Mouse (Mus musculus) adipocyte (in vitro differentiated cells): ENCODE measurements around the gene Jtb.
A peak's percentile ranks its signal among the peaks of the same experiment; 100 is the strongest.

ENCODE experiments used
- DNase-seq: peaks from one replicate; pipeline ENCODE4 v3.0.0-alpha.2; 2016; ENCODE audit warnings: low spot score

Jtb gene

DNA sequence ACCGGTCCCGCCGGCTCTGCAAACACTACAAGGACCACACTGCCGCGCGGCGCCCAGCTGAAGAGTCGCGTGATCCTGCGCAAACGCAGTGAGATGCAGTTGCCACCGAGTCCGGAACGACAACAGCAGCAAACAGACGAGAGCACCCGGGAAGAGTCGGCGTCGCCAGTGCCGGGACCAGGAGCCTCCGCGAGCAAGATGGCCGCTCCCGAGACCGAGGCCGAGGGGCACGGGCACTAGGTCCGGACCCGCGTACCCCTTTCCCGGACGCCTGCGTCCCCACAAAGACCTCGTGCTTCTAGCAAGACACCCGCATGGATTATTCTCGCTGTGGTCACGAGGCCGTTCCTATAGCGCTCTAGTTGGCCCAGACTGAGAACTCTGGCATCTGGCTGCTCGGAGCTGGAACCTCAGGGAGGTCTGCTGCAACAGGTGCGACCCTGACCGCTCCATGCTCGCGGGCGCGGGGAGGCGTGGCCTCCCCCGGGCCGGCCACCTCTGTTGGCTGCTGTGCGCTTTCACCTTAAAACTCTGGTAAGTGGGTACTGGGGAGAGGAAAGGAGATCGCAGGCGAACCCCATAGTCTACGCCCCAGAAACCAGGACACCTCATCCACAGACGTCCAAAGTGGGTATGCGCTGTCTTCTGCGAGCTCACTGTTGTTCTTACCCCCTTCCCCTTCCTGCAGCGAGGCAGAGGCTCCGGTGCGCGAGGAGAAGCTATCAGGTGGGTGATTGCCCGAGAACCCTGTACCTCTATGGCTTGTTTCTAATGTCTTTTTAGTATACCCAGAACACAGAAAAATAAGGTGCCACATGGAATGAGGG, at the start of gene Jtb:
Gene Jtb, plus strand, starts transcription at position 91 of the 827 bp plus-strand sequence.
- DNase-seq = peak; percentile 95

DNA sequence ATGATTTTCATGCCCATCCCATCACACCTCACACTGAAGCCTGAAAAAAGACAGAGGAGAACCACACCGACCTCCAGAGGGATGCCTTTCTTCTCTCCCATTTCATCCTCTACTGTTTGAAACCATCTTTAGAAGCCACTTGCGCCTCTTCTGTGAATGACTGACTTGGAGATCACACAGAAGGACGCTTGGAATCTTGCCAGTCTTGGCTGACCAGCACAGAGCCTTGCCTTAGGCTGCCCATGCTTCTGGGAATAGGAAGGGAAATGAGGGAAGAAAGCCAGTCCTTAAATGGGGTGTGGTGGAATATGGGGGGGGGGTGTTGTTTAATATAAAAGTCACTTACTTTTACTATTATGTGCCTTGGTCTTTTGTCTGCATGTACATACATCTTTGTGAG, 47.8 kb upstream of the Jtb start:
- peak; percentile 34 for DNase-seq

DNA sequence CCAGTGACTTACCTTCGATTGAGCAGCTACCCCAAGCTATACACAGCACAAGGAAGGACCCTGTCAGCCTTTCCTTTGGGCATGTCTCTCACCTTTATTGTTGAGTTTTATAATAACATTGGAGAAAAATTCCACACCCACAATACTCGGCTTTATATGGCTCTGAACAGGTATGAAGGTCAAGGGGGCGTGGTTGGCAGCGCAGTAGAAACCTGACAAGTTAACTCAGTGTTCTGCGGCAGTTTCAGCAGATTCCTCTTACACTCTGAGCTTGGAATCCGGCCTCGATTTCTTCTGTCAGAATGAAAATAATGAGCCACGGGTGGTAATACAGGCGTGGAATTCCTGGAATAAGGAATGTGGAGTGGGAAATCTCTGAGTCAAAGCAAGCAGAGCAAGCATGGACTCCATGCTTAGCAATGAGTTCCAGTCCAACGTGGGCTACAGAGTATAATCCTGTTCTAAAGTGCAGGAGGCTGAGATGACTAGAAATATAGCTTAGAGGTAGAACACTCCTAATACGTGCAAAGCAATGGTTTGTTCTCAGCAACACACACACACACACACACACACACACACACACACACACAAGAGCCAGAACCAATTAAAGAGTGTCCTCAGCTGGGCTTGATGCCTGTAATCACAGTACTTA, 40.4 kb upstream of the Jtb start:
- DNase-seq = no peak

DNA sequence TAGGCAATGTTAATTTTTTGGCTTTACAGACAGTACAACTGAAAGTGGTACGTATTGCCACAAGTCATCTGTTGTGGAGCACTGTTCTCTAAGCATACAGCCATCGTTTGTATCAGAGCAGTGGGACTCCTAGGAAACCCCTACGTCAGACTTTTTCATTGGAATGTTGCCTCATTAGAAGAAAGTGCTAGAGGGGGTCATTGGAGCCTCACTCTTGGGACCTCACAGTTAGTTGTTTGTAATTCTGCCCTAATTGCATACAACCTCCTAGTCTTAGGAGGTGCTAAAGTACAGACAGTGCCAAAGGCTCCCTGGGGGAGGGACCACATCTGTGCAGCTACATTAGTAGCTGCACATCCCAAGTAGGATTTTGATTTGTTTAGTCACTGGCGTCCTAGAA, 36.6 kb upstream of the Jtb start:
- DNase-seq = no peak

DNA sequence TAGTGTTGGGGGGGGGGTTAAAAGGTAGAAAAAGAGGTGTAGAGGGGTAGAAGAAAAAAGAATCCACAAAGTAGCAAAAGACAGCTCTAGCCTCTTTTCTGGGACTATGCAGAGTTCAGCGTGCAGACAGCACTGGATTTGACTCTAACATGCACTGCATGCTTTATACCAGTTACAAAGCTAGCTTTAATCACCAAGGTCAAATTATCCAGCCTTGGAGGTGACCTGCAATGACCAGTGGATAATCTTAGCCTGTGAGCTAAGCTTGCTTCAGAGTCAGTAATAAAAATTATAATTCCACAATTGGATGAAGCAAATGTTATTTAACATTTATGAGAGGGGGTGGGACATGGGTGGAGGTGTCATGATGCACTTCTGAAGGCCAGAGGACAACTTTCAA, 35.8 kb upstream of the Jtb start:
- no peak for DNase-seq

DNA sequence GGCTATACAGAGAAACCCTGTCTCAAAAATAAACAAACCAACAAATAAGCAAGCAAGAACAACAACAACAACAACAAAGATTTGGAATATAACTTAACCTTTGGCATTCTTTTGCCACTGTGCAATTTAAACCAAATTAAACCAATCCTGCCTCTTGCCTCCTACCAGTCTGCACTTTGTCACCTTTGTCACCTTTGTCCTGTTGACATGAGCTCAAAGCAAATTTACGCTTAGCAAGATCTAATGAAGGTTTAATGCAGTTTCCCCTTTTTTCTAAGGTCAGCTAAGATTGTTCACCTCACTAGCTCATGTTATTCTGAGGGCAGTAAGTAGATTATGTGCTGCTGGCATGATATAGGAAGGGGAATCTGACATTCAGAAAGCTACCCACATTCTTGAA, 33.8 kb upstream of the Jtb start:
- DNase-seq = no peak

DNA sequence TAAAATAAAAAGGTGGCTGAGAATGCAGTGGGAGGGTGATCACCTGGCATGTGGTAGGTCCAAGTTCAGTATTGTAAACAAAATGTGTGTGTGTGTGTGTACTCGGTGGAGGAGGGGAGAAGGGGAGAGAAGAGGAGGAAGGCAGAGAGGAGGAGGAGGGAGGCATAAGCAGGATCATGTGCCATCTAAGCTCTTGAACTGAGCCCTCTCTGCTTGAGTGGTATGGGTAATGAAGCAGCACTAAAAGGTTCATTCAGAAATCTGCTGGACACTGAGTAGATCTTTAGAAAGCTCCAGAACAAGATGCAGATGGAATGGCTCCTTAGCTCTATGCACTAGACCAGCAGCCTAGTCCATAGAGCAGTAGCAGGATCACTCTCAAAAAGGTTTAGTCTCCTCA, 28.5 kb upstream of the Jtb start:
- no peak for DNase-seq

DNA sequence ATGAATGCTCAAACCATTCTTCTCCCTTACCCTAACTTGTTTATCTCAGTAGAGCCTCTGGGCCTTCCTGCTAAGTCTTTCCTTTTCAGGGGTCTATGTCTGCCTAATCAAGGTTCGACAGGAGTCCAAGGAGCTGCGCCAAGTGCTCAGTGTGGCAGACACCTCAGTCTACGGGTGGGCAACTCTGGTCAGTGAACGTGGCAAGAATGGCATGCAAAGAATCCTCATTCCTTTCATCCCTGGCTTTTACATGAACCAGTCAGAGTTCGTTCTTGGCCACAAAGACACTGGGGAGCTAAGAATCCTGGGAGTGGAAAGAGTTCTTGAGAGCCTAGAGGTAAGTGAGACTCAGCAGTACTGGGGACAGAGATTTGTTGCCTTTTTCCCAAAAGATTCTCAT, 27.8 kb upstream of the Jtb start:
- DNase-seq = no peak

DNA sequence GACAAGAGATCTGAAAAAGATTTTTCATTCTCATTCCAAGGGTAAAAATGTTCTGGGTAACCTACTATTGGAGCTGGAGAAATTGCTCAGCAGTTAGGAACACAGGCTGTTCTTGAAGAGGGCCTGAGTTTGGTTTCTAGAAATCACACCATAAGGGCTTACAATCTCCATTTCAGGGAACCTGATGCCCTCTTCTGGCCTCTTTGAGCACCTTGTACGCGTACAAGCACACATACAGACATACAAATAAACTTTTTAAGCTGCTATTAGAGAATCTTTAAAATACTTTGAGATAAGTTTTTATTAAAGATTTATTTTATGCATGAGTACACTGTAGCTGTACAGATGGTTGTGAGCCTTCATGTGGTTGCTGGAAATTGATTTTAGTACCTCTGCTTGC, 26.8 kb upstream of the Jtb start:
- no peak for DNase-seq

DNA sequence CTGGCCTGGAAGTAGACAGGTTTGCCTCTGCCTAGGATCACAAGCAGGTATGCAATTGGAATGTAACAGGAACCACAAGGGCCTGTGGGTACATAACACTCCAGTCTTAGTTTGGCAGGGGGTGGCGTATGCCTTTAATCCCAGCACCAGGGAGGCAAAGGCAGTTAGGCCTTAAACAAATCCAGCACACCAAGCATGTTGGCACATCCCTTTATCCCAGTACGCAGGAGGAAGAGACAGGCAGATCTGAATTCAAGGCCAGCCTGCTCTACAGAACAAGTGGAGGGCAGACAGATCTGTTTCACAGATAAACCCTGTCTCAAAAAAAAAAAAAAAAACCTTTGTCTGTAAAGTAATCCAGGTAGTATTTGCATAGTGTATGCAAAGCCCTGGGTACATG, 22.7 kb upstream of the Jtb start:
- DNase-seq = no peak

DNA sequence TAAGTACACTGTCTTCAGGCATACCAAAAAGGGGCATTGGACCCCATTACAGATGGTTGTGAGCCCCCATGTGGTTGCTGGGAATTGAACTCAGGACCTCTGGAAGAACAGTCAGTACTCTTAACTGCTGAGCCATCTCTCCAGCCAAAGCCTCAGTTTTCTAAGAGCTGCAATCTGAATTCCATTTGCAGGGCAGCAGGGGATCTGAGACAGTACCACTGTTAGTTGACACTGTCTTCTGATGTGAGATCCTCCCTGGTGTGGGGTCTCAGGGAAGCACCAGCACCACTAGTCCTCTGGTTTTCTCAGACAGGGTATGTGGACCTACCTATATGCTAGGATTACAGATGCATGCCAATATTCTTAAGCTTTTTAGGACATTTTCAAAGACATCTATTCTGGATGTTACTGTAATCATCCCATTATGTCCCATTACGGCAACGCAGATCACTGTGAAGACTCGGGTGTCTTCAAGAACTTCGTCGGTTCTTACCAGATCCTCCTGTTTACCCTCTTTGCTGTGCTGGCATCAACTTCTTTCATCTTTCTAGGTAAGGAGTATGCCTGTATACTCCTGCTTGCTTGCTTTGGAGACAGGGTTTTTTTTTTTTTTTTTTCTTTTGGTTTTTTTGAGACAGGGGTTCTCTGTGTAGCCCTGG, 21.4 kb upstream of the Jtb start:
- DNase-seq = no peak

DNA sequence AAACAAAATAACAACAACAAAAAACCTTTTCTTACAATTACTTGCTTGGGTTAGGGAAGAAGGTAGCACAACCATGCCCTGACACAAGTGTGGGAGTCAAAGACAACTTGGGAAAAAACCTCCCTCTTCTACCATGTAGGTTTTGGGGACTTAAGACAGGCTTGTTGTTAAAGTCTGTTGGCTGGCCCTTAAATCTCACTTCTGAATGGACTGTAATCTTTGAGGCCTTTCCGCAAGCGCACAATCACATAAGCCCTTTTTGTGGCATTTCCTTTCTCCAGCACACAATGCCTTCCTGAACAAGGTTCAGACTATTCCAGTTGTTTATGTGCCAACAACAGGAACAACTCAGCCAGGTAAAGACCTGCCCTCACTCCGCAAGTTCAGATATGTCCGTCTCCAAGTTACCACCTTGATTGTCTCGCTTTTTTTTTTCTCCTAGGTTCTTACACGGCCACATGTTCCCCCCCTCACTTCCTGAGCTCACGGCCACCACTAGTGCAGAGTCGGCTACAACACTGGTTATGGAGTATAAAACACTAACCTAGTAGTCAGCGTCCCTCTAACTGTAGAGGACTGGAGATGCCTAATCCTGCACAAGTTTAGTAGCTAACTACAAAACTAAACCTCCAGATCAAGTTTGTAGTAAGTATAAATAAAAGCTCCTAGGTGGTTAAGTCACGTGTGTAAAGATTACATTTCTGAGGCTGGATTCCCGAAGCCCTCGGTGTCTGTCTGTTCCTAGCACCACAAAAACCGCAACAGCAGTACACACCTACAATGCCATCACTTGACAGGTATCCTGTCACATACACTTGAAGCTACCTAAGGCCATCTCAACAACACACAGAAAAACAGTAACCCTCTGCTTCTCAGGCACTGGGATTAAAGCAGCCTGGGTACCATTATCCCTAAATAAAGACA, 19.7 kb upstream of the Jtb start:
- DNase-seq = no peak

DNA sequence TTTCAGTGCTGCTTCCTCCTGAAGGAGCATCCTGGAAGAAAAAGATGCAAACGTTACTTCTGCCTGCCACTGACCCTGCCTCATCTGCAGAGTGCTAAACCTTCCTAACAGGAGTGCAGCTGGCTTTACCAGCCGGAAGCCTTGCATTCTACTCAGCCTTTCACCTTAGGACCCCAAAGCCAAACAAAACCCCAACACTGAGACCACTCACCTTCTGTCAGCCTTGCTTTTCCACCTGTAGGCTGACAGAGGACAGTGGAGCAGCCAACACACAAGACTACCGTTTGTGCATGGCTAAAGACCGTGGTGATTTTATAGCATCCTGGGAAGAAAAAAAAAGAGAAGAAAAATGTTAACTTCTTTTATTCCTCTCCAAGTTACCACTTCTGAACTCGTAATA, 18.7 kb upstream of the Jtb start:
- no peak for DNase-seq

DNA sequence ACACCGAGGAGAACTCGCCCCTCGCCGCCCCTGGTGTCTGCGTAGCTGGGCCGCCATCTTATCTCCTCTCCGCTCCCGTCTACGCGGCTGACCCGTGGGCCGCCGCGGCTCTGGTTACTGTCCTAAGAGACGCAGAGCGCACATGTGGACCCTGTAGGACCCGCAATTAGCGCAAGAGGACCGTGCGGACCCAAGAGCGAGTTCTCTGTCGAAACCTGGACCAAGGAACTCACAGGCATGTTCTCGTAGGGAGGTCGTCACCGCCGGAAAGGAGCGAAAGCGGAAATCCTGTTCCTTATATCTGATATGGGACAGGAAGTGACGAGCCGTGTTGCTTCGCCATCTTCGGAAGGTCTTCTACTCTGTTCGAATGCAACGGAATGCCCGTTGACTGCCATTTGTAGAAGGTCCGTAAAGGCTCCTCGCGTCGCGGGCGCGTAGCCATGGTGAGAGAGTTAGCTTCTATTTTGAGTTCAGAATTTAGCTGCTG, 18.0 kb upstream of the Jtb start, which contains the start of the genes Rps27 and Rab13:
Gene Rps27, minus strand, starts transcription at position 275 of the 490 bp plus-strand sequence.
Gene Rab13, plus strand, starts transcription at position 319 of the 490 bp plus-strand sequence.
- DNase-seq = peak; percentile 96

DNA sequence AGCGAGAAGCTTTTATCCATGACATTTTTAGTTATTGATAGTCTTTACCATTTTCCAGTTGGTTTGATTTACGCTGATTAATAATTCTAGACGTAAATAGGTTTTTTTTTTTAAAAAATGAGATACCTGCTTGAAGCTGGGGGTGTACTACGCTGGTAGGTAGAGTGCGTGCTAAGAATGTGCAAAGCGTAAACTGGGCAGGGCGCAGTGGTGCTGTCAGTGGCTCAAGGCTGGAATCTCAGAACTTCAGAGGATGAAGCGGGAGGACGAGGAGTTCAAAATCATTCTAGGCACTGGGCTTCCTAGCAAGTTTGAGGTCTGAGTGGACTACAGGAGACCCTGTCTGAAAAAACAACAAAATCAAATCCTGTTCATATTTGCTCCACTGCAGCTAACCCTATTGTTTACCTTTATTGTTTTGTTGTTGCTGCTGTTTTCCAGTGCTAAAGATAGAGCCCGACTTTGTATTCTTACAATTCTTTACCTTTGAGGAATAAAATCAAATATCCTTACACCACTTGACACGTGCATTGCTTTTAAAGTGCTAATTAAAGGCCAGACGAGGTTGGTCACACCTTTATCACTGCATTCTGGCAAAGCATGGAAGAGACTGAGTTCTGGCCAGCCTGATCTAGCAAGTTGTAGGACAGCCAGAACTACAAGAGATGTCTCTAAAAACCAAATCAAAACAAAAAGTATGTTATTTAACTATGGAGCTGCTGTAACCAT, 17.3 kb upstream of the Jtb start:
- DNase-seq = no peak

DNA sequence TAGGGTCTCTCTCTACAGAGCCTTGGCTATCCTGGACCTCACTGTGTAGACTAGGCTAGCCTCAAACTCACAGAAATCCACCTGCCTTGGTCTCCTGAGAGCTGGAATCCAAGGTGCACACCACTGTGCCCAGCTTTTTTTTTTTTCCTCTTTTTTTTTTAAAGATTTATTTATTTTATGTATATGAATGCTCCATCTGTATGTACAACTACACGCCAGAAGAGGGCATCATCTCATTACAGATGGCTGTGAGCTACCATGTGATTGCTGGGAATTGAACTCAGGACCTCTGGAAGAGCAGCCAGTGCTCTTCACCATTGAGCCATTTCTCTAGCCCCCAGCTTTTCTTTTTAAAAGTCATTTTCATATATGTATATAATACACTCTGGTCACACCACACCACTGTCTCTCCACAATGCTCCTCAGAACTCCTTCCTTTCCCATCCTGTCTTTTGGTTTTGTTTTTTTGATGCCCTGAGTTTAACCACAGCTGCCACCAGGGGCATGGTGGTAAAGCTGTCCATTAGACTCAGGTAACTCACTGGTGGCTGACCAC, 15.5 kb upstream of the Jtb start:
- no peak for DNase-seq

DNA sequence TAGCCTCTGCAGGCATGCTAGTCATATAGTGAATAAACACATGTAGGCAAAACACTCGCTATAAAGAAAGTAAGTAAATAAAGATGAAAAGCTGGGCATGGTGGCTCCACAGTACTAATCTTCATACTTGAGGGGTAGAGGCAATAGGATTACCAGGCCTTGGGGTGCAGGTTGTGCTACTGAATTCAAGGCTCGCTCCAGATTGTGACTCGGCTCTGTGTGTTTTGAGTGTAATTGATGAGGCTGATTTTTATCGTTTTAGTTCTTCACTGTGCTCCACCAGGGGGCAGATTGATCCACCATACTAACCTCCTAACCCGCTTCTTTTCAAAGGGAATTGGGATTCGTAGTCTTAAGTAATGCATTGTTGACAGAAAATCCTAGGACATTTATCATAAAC, 11.3 kb upstream of the Jtb start:
- DNase-seq = peak; percentile 84

DNA sequence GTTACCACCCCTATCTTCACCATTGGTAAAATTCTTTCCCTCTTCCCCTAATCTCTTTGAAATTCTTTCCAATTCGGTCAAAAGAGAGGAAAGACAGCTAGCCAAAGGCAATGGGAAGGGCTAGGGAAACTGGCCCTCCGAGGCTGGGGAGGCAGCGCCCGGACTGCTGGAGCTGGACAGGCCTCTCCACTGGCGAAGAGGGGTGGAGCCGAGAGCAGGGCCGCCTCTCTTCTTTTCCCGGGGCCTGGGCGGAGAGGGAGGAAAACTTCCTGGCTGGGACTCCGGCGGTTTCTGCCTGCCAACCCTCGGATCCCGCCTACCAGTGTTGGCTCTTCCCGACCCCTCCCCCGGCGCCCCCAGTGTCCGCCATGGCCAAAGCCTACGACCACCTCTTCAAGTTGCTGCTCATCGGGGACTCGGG, 10.9 kb upstream of the Jtb start:
- DNase-seq = peak; percentile 86

DNA sequence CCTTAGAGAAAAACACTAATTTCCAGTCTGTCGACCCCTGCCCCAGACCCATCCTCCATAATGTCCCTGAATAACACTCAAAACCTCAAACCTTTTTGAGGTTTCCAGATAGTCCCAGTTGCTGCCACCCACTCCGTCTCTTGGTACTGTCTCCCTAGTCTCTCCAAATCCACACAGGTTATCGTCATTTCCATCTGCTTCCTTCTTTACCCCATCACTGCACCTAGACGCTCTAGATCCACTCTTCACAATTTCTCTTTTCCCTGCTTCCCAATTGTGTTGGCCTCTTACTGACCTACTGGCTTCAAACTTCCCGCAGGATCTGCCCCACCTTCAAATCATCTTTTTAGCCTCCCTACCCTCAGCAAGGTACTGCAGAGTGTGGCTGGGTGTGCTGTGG, 10.3 kb upstream of the Jtb start:
- DNase-seq = no peak

DNA sequence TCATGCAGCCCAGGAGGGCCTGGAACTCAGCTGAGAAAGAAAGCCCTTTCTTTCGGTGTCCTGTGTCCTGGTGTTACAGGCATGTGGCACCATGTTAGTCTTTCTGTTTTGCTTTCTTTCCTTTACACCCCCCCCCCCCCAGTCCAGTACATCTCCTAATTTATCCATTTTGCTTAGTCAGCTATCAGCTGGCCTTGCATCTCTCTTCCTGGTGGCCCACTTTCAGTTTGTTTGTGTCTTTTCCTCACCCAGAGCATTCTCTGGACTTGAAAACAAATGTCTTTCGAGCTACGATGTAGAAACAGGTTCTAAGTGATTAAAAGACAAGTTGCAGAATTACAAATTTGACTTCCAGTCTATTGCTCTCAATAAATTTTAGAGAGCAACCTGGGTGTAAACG, 8.9 kb upstream of the Jtb start:
- no peak for DNase-seq

DNA sequence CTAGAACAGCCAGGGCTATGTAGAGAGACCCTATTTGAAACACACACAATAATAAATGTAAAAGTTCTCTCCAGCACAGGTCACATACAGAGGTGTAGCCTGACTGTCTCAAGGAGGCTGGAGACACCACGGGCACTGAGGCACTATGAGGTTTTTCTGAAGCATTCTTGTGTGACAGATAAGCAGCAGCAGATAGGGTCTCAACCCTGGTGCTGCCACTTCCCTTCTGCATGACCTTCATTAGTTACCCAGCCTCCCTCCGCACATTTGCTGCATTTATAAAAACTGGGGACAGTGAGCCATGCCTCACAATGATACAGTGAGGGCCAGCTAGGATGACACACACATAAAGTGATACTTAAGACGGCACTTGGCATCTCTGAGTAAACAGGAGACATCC, 8.5 kb upstream of the Jtb start:
- DNase-seq = no peak
